Mouse (Mus musculus): ENCODE results near the gene Elf2. TPM values are rescaled to one million over a fixed set of nuclear protein-coding genes. Genes with fewer than 3 reads are reported as not detected.
"Not testable (repeated sequence)": the region's sequence is repeated elsewhere in the genome, so short reads cannot be mapped to it uniquely, and the experiment has no call there.

Elf2 gene
- total RNA-seq, 2 experiments from 2014 or later: 25.5 to 26.1 TPM

DNA sequence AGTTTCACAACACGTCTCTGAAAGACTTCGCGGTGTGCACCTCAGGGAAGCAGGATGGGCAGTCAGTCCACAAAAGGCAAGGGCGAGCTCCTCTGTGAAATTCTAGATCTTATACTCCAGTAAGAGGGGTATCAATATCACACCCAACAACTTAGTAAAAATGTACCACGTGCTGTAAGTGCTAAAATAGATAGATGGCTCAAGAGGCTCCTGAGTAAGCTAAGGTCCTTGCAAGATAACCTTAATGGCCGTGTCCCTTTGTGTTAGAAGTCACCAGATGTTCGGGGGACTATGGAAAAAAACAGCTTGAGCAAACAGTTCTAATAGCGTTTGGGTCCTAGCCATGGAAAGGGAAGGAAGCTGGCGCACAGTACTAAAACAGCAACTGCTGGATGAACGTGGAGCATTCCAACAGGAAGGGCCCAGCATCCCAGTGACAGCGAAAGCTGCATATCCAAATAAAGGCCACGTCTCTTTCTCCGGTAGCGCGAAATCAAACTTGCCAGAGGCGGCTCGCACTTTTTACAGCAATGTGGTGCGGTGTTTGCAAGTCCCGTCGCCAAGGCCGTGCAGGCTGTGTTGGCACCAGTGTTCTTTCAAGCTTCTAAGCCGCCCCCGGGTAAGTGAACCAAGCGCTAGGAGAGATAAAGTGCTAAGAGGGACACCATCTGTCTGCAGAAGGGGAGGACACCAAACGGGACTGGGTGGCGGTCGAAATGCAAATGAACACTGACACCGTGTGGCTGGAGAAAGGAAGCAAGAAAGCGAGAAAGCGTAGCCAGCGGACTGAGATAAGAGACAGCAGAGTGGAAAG, 24.4 kb upstream of the Elf2 start:
- intact Hi-C loops (cut with DNase I): loop anchor here (2.0 kb wide), 1 partner anchor 76 kb away; no protein-coding TSS in a partner anchor
- peak; percentile 83 to 91 for DNase-seq (ENCODE audit: low spot score in 2 of 2)

DNA sequence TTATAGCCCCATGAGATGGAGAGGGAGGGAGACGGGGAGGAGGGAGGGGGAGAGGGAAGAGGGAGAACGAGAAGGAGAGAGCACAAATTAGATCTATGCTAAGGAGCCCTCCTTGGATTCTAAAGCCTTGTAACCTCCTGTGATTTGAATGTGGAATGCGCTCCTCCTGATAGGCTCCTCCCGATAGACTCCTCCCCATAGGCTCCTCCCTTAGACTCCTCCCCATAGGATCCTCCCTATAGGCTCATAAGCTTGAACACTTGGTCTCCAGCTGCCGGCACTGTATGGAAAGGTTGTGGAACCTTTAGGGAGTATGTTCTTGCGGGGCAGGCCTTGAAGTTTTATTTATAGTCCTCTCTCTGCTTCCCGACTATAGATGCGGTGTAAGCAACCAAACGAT, 20.6 kb upstream of the Elf2 start:
- intact Hi-C loops (cut with DNase I): no loop called here
- no peak for DNase-seq (ENCODE audit: low spot score in 2 of 2)

DNA sequence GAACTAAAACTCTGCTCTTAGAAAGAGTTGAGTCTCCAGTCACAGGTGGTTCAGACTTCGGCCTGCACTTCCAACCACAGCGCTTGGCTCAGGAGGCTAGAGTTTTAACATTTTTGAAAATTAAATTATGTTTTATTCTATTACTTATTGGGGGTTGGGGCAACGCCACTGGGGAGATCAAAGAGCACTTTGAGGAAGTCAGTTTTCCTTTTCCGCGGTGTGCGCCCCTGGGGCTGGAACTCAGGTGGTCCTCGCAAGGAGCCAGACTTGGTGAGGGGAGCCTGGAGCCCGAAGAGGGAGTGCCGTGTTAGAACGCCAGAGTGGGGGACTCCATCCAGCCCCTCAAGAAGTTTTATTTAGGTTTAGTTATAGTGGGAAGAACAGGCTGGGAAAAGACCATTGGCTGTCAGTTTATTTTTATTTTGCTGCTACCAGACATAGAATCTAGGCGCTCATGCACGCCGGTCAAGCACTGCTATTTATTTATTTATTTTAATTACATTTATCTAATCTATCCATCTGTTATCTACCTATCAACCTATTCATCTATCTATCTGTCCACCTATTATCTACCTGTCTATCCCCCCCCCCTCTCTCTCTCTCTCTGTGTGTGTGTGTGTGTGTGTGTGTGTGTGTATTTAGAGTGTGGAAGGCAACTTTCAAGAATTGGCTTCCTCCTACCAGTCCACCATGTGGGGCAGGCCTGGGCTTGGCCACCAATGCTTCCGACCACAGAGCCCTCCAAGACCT, 19.3 kb upstream of the Elf2 start:
- intact Hi-C loops (cut with DNase I): loop anchor here (2.0 kb wide), 1 partner anchor 69 kb away; no protein-coding TSS in a partner anchor
- no peak for DNase-seq (ENCODE audit: low spot score in 2 of 2)

DNA sequence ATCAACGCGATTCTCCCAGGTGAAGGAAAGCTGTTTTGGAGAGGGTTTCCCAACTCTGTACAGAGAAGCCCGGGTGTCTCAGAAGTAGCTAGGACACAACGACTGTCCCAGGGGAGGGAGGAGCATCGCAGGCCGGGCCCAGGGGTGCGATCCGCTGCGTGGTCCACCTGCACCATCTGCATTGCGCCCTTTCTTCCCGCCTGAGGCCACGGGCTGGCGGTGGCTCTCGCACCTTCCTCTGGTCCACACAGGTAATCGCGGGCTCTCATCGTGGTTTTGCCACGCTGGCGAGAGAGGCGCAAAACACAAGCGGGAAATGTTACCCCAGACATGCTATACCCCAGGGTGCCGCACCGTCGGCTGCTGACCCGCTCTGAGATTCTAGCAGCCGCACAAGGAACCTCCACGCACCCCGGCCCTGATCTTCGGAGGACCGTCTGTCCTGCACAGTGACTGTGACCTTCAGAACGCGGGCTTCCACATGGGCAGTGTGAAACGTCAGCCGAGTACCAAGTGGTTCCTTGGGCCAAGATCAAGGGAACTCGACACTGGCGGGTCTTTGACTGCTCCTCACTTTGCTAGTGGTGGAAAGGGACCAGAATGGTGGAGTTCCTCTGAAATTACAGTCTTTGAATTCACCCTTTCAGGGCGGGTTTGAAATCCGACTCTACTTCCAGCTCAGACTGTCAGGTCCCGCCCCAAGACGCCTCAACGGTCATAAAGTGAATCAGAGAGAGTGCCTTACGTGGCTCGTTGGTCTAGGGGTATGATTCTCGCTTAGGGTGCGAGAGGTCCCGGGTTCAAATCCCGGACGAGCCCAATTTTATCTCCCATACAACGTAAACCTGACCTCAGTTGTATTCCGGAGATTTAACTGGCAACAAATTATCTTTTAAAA, 18.4 kb upstream of the Elf2 start:
- intact Hi-C loops (cut with DNase I): loop anchor here (2.0 kb wide), 1 partner anchor 68 kb away; no protein-coding TSS in a partner anchor
- DNase-seq (ENCODE audit: low spot score in 2 of 2): peak; percentile 22 to 72

DNA sequence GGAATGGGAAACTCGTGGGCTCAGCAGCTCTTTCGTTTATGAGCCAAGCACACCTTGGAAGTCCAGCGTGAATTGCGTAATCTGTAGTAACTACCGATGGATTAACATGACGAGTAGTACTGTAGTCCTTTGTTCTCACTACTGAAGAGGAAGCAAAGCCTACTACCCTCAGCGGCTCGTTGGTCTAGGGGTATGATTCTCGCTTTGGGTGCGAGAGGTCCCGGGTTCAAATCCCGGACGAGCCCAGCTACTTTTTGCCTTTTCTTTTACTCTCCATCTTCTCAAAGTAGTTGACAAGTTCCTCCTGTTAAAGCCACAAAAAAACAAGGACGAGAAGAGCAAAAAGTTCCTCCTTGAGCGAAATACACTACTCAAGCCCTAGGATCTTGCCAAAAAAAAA, 17.7 kb upstream of the Elf2 start:
- intact Hi-C loops (cut with DNase I): loop anchor here (2.0 kb wide), 1 partner anchor 67 kb away; no protein-coding TSS in a partner anchor

DNA sequence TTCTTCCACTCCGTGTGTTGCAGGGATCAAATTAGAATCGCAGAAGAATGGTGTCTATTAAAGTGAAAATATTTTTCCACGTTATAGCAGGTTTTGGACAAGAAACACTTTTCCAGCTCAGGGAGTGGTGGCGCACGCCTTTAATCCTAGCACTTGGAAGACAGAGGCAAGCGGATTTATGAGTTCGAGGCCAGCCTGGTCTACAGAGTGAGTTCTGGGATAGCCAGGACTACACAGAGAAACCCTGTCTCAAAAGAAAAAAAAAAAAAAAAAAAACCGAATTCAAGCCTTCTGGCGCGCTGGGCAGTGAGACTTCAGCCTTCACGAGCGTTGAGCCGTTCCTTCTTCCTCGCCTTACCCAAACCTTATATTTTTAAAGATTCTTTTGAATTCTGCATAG, 17.2 kb upstream of the Elf2 start:
- intact Hi-C loops (cut with DNase I): loop anchor here (2.0 kb wide), 1 partner anchor 67 kb away; no protein-coding TSS in a partner anchor
- DNase-seq (ENCODE audit: low spot score in 2 of 2): no peak

More for the DNA sequence above, 17.7 kb upstream of the Elf2 start:
- DNase-seq (ENCODE audit: low spot score in 2 of 2): peak; percentile 34 to 76

DNA sequence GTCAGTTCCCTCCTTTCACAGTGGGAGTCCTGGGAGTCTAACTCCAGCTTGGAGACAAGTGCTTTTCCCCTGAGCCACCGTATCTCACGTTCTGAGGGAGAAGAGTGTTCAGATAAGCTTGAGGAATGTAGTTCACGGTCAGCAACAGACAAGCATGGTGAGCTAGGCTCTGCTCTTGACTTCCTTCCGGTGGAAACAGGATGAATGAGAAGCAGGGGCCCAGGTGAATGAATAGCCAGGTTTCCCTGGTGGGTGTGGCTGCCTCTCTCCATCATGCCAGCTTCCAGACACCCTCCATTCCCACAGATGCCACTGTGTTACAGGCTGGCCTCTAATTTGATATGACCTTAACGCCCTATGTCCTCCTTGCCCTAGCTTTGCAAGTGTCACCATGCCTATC, 16.6 kb upstream of the Elf2 start:
- DNase-seq (ENCODE audit: low spot score in 2 of 2): no peak
- intact Hi-C loops (cut with DNase I): no loop called here

DNA sequence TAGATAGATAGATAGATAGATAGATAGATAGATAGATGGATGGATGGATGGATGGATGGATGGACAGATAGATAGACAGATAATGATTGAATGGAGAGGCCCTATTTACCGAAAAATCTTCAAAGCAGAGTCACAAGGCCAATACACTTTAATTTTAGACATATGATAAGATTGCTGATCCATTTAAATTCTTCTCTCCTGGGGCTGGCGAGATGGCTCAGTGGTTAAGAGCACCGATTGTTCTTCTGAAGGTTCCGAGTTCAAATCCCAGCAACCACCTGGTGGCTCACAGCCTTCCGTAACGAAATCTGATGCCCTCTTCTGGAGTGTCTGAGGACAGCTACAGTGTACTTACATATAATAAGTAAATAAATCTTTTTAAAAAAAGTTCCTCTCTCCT, 14.5 kb upstream of the Elf2 start:
- intact Hi-C loops (cut with DNase I): loop anchor here (5.0 kb wide), 1 partner anchor 123 kb away; no protein-coding TSS in a partner anchor

DNA sequence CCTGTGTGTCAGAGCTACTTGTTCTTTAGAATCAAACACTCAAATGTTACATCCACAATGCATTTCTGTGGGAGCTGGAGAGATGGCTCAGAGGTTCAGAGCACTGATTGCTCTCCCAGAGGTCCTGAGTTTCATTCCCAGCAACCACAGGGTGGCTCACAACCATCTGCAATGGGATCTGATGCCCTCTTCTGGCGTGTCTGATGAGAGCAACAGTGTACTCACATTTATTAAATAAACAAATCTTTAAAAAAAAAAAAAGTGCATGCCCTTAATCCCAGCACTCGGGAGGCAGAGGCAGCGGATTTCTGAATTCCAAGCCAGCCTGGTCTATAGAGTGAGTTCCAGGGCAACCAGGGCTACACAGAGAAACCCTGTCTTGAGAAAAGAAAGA, 13.6 kb upstream of the Elf2 start:
- intact Hi-C loops (cut with DNase I): loop anchor here (5.0 kb wide), 1 partner anchor 122 kb away; no protein-coding TSS in a partner anchor
- DNase-seq (ENCODE audit: low spot score in 2 of 2): no peak

More for the DNA sequence above, 14.5 kb upstream of the Elf2 start:
- not testable (repeated sequence) for DNase-seq (ENCODE audit: low spot score in 2 of 2)

DNA sequence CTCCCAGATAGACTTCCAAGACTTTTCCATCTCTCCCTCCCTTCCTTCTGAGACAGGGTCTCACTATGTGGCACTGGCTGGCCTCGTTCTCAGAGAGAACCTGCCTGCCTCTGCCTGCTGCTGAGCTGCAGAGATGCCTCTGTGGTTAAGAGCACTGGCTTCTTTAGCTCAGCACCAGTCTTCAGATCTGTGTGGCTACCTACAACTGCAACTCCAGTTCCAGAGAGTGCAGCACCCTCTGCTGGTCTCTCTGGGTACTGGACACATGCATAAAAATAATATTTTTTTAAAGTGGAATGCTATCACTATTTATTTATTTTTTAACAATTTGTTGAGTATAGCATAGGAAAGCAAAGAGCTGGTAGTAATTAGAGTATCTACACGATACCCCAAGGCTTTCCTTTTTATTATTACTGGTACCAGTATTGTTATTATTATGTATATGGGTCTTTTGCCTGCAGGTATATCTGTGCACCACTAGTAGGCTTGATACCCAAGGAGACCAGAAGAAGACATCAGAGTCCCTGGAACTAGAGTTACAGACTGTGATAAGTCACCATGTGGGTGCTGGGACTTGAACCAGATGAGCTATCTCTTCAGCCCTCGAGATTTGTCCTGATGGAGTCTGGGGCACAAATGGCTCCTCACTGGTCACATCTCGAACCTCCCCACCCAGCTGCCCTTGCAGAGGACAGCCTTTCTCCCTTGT, 13.0 kb upstream of the Elf2 start:
- intact Hi-C loops (cut with DNase I): loop anchor here (5.0 kb wide), 1 partner anchor 121 kb away; no protein-coding TSS in a partner anchor
- DNase-seq (ENCODE audit: low spot score in 2 of 2): peak in 1 of 2 experiments; percentile 44

DNA sequence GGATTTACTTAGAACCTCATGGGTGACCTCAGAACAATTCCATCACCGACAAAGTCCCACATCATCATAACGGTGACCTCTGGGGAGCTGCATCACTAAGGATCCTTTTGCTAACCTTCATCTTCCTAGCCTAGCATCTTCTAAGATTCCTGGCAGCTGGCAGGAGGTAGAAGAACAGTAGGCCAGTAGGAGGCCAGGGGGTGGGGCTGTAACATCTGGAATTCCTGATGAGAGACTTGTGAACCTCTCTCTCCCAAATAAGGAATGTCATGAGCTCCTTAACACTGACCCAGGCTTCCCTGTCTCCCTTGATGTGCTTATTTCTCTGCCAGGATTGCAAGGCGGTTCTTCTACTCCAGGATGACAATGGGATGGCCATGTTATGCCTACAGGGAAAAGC, 10.3 kb upstream of the Elf2 start:
- intact Hi-C loops (cut with DNase I): loop anchor here (5.0 kb wide), 1 partner anchor 119 kb away; no protein-coding TSS in a partner anchor
- no peak for DNase-seq (ENCODE audit: low spot score in 2 of 2)

DNA sequence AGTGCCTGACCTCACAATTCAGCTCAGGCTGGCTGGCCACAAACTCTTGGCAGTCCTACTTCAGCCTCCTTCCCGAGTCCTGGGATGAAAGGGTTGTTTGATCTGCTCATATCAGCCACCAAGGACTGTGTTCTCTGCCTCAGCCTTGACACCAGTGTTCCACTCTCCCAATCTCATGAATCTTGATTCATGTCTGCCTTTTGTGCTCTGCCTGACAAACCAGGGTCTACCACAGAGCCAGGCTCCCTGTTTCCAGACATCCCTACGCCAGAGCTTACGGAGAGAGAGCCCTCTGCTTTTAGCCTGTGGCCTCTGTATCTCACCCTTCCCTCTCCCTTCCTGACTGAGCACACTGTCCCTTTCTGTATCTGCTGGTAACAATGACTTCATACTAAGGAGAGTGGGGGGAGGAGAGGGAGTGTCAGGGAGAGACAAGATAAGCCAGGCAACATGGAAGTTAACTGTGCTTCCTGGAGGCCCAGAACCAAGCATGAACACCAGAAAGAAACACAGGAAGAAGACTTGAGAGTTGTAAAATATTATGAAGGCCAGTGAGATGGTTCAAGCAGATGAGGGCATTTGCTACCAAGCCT, 8.3 kb upstream of the Elf2 start:
- intact Hi-C loops (cut with DNase I): no loop called here
- no peak for DNase-seq (ENCODE audit: low spot score in 2 of 2)

DNA sequence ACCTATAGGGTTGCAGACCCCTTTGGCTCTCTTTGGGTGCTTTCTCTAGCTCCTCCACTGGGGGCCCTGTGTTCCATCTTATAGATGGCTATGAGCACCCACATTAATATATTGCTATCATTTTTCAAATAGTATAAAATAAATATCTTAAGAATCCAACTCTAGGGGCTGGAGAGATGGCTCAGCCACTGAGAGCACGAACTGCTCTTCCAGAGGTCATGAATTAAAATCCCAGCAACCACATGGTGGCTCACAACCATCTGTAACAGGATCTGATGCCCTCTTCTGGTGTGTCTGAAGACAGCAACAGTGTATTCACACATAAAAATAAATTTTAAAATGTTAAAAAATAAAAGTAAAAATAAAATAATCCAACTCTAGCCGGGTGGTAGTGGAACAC, 4.6 kb upstream of the Elf2 start:
- DNase-seq (ENCODE audit: low spot score in 2 of 2); intact Hi-C loops (cut with DNase I): not testable (repeated sequence)

DNA sequence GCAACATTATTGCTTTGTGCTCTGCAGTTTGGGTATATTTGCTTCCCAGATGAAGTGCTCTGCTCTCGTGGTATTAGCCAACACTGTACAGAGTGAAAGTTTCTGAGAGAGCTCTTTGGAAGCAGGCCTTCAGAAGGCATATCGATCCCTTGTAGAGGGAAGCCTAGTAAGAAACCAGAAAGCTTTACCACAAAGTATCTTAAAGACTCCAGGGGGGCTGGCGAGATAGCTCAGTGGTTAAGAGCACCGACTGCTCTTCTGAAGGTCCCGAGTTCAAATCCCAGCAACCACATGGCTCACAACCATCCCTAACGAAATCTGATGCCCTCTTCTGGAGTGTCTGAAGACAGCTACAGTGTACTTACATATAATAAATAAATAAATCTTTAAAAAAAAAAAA, 3.7 kb upstream of the Elf2 start:
- intact Hi-C loops (cut with DNase I): loop anchor here (5.0 kb wide), 1 partner anchor 67 kb away; no protein-coding TSS in a partner anchor
- DNase-seq (ENCODE audit: low spot score in 2 of 2): not testable (repeated sequence)

DNA sequence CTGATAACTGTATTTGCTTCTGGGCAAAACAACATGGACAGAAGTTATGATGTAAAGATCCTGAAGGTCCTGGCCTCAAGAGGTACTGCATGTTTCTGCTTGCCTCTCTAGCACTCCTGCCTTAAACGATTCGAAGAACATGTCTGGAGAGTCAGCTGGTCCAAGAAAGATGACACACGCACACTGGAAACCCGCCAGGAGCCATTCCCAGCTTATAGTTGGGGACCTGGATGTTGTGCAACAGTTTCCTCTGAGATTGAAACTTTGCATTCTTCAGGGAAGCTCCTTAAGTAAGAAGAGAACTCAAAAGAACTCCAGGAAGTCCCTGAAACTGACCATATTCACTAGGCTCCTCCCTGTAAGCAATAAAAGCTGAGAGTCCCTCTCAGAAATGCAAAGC, 2.8 kb upstream of the Elf2 start:
- no peak for DNase-seq (ENCODE audit: low spot score in 2 of 2)
- intact Hi-C loops (cut with DNase I): loop anchor here (5.0 kb wide), 1 partner anchor 66 kb away; no protein-coding TSS in a partner anchor

DNA sequence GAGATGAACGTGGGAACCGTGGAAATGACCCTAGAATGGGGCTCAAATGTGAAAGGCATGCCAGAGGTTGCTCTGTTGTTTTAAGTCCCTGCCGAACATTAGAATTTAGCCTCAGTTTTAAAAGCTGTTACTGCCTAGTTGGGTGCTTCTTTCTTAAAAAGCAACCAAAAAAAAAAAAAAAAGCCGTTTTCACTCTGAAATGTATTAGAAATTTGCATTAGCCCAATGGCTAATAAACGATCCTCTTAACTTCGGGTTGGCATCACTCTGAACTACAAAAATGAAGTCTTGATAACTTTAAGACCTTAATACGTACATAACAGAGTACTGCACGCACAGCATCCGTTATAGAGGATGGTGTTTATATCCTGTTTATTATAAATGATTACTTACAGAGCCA, 1.7 kb upstream of the Elf2 start:
- DNase-seq (ENCODE audit: low spot score in 2 of 2): no peak
- intact Hi-C loops (cut with DNase I): loop anchor here (5.0 kb wide), 1 partner anchor 65 kb away; no protein-coding TSS in a partner anchor

DNA sequence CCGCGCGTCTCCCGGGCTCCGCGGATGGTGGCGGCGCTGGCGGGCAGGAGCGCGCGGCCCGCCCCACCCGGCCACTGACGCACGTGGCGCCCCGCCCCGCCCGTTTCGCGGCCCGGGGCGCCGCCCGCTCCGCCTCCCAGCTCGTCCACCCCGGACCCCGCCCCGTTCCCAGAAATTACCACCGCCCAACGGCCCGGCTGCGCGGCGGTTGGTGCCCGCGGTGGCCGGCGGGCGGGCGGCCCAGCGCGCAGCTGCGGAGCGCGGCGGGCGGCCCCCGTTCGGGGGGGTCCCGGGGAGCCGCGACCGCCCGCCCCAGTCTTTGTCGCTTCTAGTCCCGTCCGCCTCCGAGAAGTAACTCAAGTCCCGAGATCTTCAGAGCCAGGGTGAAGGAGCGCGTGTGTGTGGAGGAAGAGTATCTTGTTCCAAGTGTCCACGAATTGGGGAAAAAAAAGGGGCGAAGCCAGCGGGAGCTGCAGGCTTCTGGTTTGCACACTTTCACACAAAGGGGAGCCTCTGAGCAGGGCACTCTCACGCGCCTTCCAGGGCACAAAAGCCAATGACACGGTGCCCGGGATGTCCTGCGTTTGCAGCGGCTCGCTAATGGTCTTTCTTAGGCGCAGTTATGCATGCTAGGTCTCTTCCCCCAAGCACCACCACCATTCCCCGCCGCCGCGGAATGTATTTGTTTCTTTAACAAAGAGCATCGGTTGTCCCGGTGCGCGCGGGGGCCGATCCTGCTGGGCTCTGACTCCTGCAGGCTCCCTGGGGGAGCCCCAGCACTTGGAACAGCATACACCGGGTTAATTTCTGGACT, 1.0 kb upstream of the Elf2 start:
- peak; percentile 62 to 68 for DNase-seq (ENCODE audit: low spot score in 2 of 2)
- intact Hi-C loops (cut with DNase I): loop anchor here (5.0 kb wide), 1 partner anchor 64 kb away; no protein-coding TSS in a partner anchor
